Mouse (Mus musculus) A20 (cell line): ENCODE results near the gene Cyth3.
A peak's percentile ranks its signal among the peaks of the same experiment; 100 is the strongest.

Experiments
- DNase-seq: peaks from one replicate; pipeline ENCODE4 v3.0.0-alpha.2; 2011; ENCODE audit warnings: low read depth, low spot score

Cyth3 gene

DNA sequence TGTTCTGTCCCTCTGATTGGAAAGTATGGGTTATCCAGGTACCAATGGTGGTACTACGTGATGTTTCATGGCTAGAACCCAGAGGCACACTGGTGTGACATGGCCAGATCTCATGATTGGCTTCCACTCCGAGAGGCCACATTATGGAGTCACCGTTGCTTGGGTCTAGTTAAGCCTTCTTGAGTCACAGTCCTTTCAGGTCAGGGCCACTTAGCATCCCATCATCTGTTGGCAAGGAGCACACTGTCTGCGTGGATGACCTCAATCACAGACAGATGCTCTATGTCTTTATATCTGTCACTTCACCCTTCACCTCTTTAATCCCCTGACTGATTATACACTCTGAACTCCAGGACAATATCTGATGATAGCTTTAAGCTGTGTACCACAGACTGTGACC is 6.1 kb upstream of the Cyth3 start:
- no peak for DNase-seq

DNA sequence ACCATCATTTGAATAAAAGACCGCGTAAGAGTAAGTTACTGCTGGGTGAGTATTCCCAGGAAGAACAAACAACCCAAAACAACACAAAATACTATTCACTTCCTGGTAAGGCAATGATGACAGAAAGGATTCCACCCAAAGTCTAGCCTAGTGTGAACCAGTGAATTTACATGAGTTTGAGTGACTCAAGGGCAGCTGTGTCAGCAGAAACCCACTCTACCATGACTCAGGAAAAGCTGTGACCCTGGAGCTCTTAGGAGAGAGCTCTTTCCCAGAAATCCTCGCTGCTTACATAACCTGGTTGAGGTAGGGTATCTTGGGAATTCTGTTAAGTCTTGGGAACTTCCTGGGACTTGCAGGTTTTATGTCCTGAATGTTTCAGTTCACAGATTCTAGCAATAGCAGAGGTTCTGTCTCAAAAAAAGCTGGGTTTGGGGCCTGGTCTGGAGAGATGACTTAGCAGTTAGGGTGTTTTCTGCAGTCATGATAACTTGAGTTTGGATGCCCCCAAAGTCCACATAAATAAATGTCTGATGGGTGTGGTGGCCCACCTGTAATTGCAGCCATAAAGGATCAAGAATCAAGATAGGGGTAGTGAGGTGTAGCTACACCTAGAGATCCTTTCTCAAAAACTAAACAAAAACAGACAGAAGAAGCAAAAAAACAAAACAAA is 5.5 kb upstream of the Cyth3 start:
- DNase-seq: no peak

DNA sequence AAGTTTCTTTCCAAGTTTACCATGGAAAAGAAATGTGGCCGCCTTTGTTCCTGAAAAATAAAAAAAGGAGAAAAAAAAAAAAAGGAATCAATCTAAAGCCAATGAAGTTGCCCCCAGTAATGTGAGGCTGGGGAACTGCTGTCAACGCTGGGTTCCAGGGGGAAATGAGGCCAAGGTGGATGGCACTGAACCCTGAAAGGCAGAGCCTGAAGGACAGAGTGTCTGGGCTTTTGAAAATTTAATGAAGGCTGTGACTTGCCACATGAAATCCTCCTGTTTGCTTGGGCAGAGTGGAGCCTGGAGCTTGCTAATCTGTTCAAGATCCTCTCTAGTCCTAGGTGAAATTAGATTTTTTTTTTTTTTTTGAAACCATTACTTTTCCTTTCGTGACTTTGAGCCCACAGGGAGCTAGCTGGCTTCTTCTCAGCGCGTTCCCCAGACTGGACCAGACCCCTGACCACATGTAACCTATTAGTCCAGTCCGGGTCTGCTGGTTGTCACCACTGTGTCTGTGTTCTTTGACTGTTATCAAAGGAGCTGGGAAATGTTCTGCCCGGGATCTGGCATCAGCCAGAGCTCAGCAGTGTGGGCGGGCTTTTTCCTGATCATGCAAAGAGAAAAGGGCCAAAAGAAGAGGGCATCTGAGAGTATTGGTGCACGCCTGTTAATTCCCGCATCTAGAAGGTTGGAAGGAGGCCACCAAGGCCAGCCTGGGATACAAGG is 4.6 kb upstream of the Cyth3 start:
- no peak for DNase-seq

DNA sequence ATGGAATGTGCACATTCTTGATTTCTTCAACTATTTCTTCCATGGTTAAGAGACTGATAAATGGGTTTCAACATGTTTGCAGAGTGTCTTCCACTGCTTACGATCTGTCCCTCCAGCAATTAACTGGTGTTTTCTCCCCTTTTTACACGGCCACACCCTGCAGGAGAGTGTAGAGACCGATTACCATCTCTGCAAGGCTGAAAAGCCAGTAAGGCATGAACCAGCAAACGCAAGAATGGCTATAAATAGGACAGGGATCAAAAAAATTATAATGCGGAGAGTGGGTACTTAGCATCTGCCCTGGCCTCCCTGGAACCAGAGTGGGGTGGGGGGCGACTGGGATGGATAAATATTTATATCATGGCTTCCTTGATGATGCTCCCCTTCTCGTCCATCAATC is 3.7 kb upstream of the Cyth3 start:
- DNase-seq: no peak

DNA sequence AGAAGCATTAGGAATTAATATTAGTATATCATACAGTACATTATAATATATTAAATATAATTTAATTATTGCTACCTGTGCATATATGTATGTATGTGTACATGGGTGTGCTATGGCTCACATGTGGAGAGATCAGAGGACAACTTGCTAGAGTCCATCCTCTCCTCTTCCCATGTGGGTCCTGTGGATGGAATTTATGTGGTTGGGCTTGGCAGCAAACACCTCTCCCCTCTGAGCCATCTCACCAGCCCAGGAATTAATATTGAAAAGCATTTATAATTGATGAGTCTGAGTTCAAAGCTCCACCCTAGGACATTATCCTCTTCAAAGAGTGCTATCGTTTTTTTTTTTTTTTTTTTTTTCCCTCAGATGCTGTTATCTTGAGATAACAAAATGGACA is 2.1 kb upstream of the Cyth3 start:
- no peak for DNase-seq

DNA sequence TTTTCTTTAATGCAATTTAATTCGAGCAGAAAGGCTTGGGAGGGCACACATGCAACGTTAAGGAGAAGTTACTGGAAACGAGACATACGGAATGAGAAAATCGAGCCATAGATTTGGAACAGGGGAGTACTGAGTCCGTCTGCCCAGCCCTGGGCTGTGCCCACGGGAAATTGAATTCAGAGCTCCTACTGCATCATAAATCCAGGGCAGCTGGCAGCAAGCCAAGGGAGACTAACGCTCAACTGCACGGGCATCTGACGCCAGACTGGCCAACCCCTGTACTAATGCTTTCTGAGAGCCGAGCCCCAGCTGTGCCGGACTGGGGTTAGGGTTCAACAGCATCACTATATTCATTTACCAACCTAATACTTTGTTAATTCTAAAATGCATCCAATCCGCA is 1.3 kb upstream of the Cyth3 start:
- no peak for DNase-seq

DNA sequence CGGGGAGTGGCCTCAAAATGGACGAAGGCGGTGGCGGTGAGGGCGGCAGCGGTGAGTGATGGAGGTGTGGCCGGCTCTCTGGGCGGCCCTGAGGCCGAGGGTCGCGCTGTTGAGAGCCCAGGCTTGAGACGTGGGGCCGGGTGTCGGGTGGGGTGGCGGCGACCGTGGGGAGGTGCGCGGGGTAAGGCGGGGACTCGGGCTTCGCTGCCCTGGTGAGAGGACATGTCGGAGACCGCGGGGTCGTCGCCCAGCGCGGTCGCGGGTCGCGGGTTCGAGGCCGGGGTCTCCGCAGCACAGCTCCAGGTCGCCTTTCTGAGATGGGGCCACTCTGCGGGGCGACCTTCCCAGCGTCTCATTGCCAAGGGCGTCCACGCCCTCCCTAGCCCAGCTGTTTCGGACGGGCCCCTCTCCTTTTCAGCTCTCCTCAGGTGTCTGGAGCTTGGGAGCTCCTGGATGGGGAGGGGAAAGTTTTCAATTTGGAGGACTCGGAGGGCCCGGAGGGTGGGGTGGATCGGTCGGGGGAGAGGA is 440 bp downstream of the Cyth3 start:
- DNase-seq: no peak

DNA sequence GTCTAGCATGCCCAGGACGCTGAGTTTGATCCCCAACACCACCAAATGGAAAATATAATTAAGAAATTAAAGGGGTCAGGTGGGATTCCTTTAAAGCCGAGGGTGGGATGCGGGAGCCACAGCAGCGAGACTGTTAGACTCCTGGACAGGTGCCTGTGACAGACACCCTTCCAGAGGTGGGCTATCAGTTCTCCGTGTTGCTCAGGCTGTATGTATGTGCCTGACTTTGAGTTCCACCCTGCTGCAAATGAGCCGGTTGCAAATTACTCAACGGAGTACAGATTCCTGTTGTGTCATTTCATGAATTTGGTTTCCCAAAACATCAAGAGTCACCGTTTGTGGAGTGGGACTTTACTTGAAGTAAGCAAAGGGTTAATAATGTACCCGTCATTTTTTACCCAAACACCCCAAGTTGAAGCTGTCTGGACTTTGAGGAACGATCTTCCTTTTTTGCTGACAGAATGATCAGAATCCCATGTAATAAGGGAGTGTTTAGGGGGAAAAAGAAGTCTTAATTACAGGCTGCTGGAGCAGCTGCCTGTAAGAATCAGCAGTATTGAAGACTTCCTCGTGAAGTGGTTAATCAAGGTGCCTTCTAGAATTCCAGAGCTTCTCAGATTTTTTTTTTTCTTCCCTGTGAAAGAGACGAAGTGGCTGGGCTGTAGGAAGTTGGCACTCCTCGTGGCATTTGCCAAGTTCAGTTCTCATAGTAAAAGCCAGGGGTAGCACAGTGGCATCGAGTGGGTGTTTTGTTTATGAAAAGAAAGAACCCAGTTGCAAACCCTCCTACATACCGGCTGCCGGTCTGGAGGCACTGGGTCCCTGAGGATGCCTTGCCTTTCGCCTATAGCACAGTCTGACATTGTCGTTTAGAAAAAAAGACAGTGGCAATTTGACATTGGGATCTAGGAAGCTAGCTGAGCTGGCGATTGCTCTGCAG is 1.4 kb downstream of the Cyth3 start:
- no peak for DNase-seq

DNA sequence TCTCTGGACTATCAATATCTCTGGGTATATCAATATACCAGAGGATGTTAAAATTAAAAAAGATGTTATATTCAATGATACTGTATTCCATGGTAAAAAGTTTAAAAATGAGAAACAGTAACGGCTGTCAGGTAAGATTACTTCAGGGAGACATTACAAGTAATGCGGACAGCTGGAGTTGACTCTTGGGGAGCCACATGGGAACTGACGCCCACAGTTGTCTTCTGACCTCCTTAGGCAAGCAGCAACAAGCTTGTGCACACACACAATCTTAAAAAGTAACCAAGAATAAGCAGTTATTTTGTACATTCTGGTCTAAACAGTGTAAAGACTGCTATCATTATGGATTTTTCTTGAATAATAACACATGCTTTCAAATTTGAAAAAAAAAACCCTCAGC is 2.2 kb downstream of the Cyth3 start:
- DNase-seq: no peak

DNA sequence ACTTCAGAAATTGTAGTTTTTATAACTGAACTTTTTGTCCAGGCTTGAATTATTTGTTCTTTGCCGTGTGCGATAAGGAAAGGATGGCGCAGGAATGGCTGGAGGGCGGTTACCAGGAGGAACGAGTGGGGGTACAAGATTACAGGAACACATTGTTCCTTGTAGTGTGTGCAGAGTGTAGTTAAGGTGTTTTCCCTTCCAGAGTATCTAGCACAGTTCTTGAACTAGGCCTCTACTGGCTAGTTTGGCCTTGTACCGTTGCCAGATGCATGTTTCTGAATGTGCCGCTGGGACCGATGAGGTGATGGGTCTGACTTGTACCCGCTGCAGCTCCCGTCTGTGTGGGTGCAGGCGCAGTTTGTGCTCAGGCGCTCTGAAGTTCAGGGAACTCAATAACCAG is 3.2 kb downstream of the Cyth3 start:
- no peak for DNase-seq

DNA sequence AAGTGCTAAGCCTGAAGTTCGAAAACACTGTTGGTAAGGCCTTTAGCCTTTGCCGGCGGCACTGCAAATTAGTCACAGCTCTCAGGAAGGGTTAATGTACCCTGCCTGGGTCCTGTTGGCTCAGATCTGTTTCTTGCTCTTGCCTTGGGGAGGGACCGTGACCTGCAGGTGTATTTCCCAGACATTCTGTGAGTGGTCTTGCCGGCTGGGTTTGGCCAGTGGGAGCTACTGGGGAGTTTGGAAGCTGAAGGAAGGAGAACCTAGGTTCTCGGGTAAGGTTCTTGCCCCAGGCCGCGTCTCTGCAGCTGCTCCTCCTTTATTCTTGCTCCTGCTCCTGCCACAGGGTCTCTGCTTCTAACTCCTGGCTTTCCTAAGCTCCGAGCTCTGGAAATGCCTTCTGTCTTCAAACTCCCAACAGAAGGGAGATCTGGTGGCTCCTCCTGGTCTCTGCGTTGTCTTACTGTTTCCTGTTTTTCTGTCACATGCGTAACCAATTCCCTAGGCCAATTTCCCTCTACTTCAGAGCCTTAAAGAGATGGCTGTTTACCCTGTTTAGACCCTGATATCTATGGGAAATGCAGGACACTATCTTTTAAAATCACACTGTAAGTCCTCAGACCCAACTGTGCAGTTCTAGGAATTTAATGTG is 3.8 kb downstream of the Cyth3 start:
- DNase-seq: no peak

DNA sequence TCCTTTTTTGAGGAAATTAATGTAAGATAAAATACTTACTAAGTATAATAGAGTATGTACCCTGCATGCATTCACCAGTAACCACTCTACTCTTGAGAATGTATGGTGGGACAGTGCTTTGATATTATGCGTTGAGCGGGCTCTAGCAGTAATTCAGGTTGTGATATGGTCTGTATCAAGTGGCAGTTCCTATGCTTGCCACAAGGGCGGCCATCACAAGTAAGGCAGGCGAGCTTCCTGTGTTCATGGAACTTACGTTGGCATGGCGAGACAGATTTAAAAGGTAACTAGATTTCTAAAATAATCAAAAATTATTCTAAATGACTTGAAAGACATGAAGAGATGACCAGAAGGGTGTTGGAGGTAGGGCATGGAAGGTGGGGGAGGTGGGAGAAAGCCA is 5.3 kb downstream of the Cyth3 start:
- DNase-seq: peak; percentile 41

DNA sequence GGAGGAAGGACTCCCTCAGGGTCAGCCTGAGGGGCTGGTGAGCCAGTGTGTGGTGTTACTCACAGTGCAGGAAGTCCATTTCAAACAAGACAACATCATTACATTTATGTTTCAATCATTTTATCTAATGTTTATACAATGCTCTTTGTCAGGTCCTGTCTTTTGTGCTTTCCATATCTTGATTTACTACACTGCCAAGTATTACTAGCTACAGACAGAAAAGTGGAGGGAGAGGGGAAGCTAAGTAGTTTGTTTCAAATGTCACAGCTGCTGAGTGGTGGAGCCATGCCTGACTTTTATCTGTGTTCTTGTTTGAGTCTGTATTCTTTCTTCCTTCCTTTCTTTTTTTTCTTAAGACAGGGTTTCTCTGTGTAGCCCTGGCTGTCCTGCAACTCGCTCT is 5.7 kb downstream of the Cyth3 start:
- DNase-seq: no peak

DNA sequence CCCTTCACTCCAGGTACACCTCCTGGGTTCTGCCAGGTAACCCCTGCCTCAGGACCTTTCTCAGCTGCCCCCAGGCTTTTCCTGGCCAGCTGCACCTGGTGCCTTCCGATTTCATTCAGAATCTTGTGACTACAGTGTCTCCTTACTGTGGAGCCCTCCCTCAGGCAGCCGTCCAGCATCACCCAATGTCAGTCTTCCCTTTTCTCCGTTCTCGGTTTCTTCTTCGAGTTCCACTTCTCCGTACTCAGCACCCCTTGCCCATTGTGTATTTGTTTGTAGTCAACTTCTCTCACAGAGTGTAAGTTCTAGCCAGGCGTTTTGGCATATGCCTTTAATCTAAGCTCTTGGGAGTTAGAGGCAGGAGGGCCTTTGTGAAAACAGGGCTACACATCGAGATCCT is 7.4 kb downstream of the Cyth3 start:
- peak; percentile 54 for DNase-seq

DNA sequence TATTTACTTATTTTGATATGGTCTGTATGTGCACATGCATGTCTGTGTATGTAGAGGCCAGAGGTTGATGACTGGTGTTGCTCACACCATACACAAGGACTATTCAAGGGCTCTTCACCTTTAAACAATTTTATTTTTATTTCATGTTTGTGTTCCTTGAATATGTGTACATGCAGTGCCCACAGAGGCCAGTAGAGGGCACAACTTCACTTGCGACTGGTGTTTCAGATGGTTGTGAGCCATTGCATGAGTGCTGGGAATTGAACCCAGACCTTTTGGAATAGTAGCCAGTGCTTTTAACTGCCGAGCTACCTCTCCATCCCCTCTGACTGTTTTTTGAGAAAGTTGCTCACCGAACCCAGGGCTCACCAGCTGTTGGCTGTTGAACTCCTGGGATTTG is 8.0 kb downstream of the Cyth3 start:
- DNase-seq: no peak

DNA sequence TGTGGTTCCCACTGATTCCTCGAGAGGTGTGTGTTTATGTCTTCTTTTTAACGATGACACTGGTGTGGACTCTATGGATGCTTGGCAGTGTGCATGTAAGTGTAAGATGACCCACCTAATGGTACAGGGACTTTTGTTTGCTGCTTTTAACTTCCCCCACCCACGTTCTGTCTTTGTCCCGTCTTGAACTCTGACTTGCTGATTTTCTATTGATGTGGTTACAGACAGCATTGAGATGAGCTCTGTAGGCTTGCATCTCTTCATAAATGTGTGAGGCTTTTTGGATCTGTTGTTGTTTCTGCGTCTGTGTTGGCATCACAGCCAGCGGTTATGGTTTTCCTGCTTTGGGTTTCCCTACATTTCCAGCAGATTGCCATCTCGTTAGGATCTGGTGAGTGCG is 8.5 kb downstream of the Cyth3 start:
- no peak for DNase-seq

DNA sequence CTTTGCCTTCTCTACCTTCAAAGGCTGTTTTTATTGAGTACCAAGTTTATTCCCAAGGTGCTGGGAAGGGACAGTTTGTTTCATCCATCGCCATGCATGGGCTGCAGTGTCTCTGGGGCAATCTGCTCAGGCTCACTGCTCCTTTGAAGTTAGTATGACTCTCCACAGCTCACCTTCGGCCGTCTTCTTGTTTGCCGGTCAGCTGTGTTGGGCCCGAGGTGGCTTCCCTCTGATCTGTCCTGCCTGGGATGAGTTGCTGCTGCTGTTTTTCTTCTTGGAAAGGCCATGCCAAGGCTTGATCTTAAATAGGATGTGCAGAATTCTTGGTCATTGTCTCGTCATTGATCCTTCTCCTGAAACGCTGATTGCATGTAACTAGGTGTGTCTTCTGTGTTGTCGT is 9.3 kb downstream of the Cyth3 start:
- DNase-seq: no peak

DNA sequence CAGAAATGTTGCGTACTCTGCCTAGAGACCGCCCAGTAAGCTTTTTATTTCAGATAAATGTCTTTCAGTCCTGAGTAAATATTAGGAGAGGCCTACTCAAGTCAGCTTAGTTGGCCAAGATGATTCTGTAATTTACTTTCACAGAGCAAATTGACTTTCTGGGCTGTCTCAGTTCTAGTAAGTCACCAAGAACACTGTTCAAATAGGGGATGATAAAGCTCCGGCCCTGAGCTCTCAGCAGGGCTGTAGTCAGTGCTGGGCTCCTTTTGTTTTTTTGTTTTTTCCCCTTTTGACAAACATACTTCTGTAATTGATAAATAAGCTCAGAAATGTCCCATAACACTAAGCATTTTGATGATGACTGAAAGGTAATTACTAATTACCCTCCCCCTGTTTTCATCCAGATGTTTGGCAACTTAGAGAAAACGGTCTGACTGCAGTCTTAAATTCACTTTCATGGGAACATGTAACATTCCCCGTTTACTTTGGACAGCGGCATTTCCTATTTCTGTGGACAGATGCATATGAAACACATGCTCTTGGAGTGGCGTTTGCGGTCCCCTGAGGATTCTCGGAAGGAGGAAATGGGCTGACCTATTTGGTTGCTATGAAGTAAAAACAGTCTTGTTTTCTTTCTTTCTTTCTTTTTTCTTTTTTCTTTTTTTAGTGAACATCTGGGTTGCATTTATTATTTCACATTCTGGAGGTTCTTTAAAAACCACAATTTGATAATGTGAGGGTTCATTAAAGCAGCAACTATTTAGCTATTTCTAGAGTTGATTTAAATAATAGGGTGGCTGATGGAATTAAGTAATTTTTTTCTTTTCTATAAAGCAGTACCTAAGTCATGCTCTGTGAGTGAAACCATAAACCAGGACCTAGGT is 10.7 kb downstream of the Cyth3 start:
- DNase-seq: no peak

DNA sequence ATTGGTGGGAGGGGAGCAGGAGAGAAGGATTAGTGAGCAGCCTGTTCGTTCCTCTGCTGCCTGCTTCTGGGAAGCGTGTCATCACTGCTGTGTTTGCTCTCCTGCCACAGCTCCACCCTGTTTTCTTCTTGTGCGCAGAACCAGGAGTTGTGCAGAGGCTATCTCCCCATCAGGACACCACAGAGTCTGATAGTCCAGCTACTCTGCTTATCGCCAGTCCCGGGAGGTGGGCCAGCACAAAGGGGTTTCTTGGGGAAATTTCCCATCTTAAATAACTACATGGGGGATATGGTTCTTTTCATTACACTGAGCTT is 11.3 kb downstream of the Cyth3 start:
- DNase-seq: no peak

DNA sequence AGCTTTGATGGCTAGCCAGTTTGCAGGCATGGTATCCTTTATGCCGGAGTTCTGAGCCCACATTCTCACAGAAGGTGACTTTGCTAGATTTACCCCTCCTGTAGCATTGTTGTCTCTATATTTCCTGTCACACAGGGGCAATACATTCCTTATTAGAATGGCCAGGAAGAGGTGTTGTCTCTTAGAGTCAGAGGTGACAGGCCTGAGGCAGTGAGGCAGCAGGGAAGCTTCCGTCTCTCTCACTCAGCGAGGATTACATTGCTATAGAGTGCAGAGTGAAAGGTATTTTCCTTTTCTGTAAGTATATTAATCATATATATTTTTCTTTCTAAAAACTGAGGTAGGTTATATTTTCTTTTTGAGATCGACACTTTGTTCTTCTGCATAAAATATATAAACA is 11.6 kb downstream of the Cyth3 start:
- no peak for DNase-seq

DNA sequence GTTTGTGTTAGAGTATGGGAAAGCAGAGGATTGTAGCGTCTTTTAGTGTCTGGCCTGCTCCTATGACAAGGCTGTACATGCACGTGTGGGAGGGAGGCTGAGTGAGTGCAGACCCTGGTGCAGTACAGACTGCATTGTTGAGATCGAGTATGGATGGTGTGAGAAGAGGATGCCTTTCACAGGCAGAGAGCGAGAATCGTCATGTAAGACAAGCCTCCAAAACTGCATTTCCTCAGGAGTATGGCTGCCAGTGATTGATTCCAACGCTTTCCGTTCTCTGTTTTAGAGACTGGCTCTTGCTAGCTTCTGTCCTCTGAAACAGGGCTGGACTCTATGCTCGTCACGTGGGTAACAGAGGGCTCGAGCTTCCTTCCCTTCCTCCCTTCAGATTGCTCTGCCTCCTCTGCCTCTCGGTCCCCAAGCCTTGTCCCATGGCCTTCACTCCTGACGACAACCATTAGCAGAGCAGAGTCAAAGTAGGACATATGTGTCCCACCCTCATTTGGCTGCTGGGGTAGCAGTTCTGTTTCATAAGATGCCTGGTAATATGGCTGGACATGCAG is 12.4 kb downstream of the Cyth3 start:
- DNase-seq: no peak
